Mouse (Mus musculus): ENCODE data around the gene Acsm5.

GRCm38 (mm10) chr7:119479256-119479655 is 40.0 kb upstream of the Acsm5 start, which contains the start of gene Umod:
- TF ChIP-seq POLR2A (IDR thresholded peaks at IDR 0.05; ENCODE audit: extremely low read depth, insufficient read depth, low read length) (no peak), CTCF (IDR thresholded peaks at IDR 0.05; ENCODE audit: extremely low read depth, insufficient read depth, low read length) (no peak)

All from cortical plate, adult 2 months (tissue).